Mouse (Mus musculus) limb, embryonic 13.5 days (tissue): Measurements from ENCODE around the gene Meaf6. TPM values are rescaled to one million over a fixed set of nuclear protein-coding genes. Genes with fewer than 3 reads are reported as not detected.

Experiments used
- ATAC-seq: fragments of 200-750 bp; cut with Nextera tagmentation; 2 replicates; pipeline ENCODE4 v1.8.0; 2017; ENCODE audit warnings: low read depth, moderate number of reproducible peaks, moderate TSS enrichment; ENCODE audit not compliant: low FRiP score
- H3K27ac ChIP-seq: fragments of 300-500 bp; sonication (generic); 2 replicates; pipeline ENCODE4 v1.5.1; 2015; ENCODE audit warnings: inconsistent platforms, mild to moderate bottlenecking, moderate library complexity
- H3K27me3 ChIP-seq: fragments of 300-500 bp; sonication (generic); 2 replicates; pipeline ENCODE4 v1.6.1; 2015; ENCODE audit warnings: mild to moderate bottlenecking, inconsistent platforms
- H3K36me3 ChIP-seq: fragments of 300-500 bp; sonication (generic); 2 replicates; pipeline ENCODE4 v1.6.1; 2015; ENCODE audit warnings: inconsistent platforms, mild to moderate bottlenecking, moderate library complexity
- H3K4me1 ChIP-seq: fragments of 300-500 bp; sonication (generic); 2 replicates; pipeline ENCODE4 v1.6.1; 2015; ENCODE audit warnings: inconsistent platforms
- H3K4me2 ChIP-seq: fragments of 300-500 bp; sonication (generic); replicated peaks from 2 replicates; pipeline ENCODE4 v1.6.1; 2015; ENCODE audit warnings: inconsistent platforms, mild to moderate bottlenecking, moderate library complexity
- H3K4me3 ChIP-seq: fragments of 300-500 bp; sonication (generic); 2 replicates; pipeline ENCODE4 v1.5.1; 2015; ENCODE audit warnings: moderate library complexity, mild to moderate bottlenecking, inconsistent platforms
- H3K9ac ChIP-seq: fragments of 300-500 bp; sonication (generic); 2 replicates; pipeline ENCODE4 v1.6.1; 2015; ENCODE audit warnings: mild to moderate bottlenecking, inconsistent platforms
- H3K9me3 ChIP-seq: fragments of 300-500 bp; sonication (generic); 2 replicates; pipeline ENCODE4 v1.6.1; 2016; ENCODE audit warnings: inconsistent platforms
- WGBS: fragments of 180-500 bp; shearing (Covaris S2); methylation state at CpG from one replicate; pipeline ENCODE4 v1.1.7; 2015; 5-methylcytosine and 5-hydroxymethylcytosine counted together
- polyA plus RNA-seq: library from polyadenylated mRNA; unstranded; fragments of >200 nt; fragmentation: Nextera tagmentation; extraction: Ambion mirVana; gene quantifications from 2 replicates; pipeline ENCODE4 v1.2.1, GENCODE M21; 2015

Gene Meaf6
- 67.8 and 69.8 TPM in 2 replicates for polyA plus RNA-seq

DNA sequence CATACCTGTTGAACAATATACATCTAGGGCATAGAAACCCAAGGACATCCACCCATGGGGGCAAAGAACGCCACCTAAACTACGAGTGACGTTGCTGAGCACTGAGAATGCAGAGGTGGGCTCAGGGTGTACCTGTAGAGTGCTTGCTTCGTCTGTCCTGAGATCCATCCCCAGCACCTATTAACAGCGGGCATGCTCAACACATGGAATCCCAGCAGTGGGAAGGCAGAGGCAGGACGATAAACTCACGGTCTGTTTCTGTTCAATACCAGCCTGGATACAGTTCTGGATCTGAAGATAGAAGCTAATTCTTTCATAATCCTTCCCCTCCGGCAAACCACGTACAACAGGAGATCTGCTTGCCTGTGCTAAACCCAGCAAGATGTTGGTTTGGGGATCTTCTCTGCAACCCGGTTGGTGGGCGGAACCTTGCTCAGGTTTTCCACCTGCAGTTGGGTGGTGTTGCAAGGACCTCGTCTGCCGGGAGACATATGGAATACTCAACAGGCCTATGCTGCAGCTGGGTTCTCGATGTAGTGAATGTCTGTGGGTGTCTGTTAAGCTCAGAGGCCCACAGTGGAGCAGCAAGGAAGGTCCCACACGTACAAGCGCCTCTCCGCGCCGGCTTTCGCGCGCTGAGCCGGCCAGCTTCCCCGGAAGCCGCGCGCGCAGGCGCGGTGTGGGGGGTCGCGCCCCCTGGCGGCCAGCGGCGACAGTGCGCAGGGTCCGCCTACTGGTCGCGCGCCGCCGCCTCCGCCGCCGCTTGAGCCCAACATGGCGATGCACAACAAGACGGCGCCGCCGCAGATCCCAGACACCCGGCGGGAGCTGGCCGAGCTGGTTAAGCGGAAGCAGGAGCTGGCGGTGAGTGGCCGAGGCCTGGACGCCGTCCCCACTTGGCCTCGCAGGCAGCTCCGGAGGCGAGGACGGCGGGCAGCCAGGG, at the start of gene Meaf6:
TSS of gene Meaf6 (plus strand) at position 732 of the 943 bp plus-strand sequence.
- Histone ChIP-seq H3K9me3 (no peaks in the 10 kb centered on the region), H3K4me2 (peak within 1 kb of the TSS; percentile 84), H3K36me3 (peaks cover 34% of the 10 kb centered on the region), H3K4me1 (peaks cover 15% of the 10 kb centered on the region), H3K27ac (peak within 1 kb of the TSS; percentile 96), H3K27me3 (no peaks in the 10 kb centered on the region), H3K4me3 (peak within 1 kb of the TSS; percentile 85), H3K9ac (peak within 1 kb of the TSS; percentile 90)
- WGBS, result 2% methylated on average over 63 of the region's 63 CpGs
- peak; percentile 92 for ATAC-seq

DNA sequence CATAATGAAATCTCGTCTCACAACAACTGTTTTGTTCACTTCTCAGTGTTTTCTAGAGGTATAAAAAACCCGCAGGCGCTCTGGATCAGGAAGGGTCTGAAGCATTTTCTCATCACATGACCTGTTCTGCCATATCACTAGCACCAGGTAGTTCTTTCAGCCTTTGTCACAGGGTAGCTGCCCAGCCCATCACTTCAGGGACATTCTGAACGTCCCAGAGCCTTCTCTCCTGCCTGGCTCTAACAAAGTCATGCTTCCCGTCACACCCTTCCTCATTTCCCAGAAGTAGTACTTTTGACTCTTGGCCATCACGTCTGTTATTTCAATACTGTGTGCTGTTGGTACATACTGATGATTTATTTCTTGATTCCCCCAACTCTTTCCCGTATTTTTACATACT, 40.5 kb upstream of the Meaf6 start:
- 84% methylated on average over 7 of the region's 7 CpGs for WGBS
- no peaks in the 10 kb centered on the region for H3K27me3 ChIP-seq
- no peak overlapping the region for H3K9ac ChIP-seq
- H3K9me3 ChIP-seq, result no peaks in the 10 kb centered on the region
- no peak overlapping the region for H3K4me3 ChIP-seq
- no peak overlapping the region for H3K4me2 ChIP-seq
- H3K4me1 ChIP-seq, result no peaks in the 10 kb centered on the region
- peaks cover 96% of the 10 kb centered on the region for H3K36me3 ChIP-seq
- no peak overlapping the region for H3K27ac ChIP-seq
- no peak for ATAC-seq

DNA sequence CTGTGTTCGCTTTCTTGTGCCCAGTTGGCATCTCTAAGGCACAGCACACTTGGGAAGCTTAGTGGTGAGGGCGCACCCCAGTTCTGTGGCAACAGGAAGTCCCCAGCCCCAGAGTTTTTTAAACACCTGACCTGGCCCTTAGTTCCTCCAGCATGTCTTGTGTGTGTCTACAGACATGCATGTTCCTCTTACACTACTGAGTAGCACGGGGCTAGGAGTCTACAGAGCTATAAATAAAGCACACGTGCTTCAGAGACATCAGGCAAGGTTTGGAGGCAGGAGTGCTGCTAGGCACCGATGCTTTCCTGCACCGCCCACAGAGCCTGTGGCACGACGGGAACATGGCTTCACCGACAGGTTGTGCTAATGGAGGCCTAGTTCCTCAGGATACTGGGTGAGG, 29.5 kb upstream of the Meaf6 start:
- H3K27ac ChIP-seq, result no peak overlapping the region
- no peak overlapping the region for H3K4me2 ChIP-seq
- H3K4me3 ChIP-seq, result no peak overlapping the region
- H3K9me3 ChIP-seq, result no peaks in the 10 kb centered on the region
- no peaks in the 10 kb centered on the region for H3K27me3 ChIP-seq
- peaks cover 58% of the 10 kb centered on the region for H3K36me3 ChIP-seq
- H3K4me1 ChIP-seq, result peaks cover 24% of the 10 kb centered on the region
- ATAC-seq, result no peak
- WGBS, result 85% methylated on average over 9 of the region's 9 CpGs
- no peak overlapping the region for H3K9ac ChIP-seq

DNA sequence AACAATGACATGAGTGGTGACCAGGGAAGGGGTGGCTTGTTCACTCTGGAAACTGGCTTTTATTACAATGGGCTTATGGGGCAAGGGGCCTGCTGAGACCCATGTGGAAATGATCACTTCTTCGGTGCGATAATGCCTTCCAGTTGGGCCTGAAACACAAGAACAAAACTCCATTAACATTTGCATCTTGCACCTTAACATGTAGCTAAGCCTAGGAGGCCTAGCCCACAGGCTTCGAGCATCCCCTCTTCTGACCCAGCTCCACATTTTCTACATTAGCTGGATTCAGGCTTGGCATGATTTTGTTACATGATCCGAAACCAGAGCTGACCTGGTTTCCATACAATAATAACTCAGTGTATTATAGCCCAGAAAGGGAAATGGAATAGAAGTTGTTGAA, 28.5 kb upstream of the Meaf6 start:
- Histone ChIP-seq H3K4me3 (no peak overlapping the region), H3K9ac (no peak overlapping the region; the same call in 1 of the 2 replicates), H3K27ac (no peak overlapping the region; the same call in 1 of the 2 replicates), H3K9me3 (no peaks in the 10 kb centered on the region), H3K4me1 (peaks cover 24% of the 10 kb centered on the region), H3K27me3 (no peaks in the 10 kb centered on the region), H3K4me2 (no peak overlapping the region), H3K36me3 (peaks cover 48% of the 10 kb centered on the region)
- no peak for ATAC-seq
- 21% methylated on average over 4 of the region's 4 CpGs for WGBS

DNA sequence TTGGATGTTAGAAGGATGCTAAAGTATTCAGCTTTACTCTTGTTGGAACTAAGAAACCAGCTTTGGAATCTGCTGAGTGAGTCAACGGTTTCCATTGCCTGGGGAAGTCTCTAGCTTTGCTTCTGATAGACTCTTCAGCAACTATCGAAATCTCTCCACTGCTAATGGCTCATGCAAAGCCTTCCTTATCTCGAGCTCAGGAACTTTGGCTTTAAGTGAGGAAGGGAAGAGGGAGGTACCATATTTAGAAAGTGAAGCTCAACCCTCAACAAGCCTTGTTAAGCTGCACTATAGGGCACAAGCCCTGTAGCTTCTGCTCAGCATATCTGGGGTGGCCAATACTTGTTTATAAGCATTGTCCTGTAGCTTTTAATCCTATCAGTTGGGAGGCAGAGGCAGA, 27.7 kb upstream of the Meaf6 start:
- Histone ChIP-seq H3K9ac (no peak overlapping the region), H3K36me3 (peaks cover 40% of the 10 kb centered on the region), H3K27me3 (no peaks in the 10 kb centered on the region), H3K27ac (no peak overlapping the region; the same call in 1 of the 2 replicates), H3K9me3 (no peaks in the 10 kb centered on the region), H3K4me2 (no peak overlapping the region), H3K4me1 (peaks cover 24% of the 10 kb centered on the region), H3K4me3 (no peak overlapping the region)
- 35% methylated on average over 3 of the region's 3 CpGs for WGBS
- ATAC-seq, result no peak

DNA sequence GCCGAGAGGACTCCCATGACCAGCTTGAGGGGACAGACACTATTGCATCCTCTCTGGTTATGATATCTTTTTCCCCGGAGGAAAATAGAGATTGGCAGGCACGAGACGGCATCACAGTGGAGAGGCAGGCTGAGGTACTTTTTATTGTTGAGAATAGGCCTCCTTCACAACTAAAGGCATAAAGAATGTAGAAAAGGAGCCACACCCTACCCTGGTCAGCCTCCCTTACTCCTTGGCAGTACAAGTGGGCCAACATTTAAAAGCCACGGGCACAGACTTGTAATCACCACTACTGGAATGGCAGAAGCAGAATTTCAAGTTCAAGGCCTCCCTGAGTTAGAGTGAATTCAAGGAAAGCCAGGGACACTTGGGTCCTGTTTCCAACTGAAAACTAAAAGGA, 26.9 kb upstream of the Meaf6 start:
- H3K27ac ChIP-seq, result no peak overlapping the region

DNA sequence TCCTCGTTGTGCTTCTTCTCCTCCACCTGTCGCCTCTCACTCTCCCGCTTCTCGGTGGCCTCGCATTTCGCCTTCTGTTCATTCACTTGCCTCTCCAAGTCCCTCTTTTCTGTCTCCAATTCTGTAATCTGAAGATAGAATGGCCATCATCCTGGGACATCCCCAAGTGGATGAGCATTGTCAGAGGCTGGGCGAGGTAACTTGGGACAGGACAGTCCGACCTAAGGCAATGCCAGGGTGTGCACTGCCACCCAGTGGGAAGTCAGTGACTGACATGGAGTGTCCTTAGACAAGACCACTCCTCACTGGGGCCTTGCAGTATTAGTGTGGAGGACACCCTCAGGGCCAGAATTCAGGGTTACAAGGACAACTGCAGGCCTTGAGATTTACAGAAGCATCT, 25.9 kb upstream of the Meaf6 start:
- H3K9me3 ChIP-seq, result no peaks in the 10 kb centered on the region
- H3K4me1 ChIP-seq, result peaks cover 24% of the 10 kb centered on the region
- no peak overlapping the region for H3K9ac ChIP-seq
- H3K36me3 ChIP-seq, result peaks cover 24% of the 10 kb centered on the region
- ATAC-seq, result peak; percentile 68; the same call in 1 of the 2 replicates
- H3K27ac ChIP-seq, result no peak overlapping the region
- 4% methylated on average over 8 of the region's 8 CpGs for WGBS
- no peak overlapping the region for H3K4me3 ChIP-seq
- H3K27me3 ChIP-seq, result peaks cover 7% of the 10 kb centered on the region
- H3K4me2 ChIP-seq, result peak overlapping the region; percentile 45

More for the DNA sequence above, 26.9 kb upstream of the Meaf6 start:
- Histone ChIP-seq H3K9ac (0 out of 2 replicates have a peak overlapping the region, but pooled peaks have one; percentile 15), H3K9me3 (no peaks in the 10 kb centered on the region), H3K4me2 (no peak overlapping the region), H3K4me3 (no peak overlapping the region), H3K36me3 (peaks cover 34% of the 10 kb centered on the region), H3K4me1 (peaks cover 24% of the 10 kb centered on the region), H3K27me3 (no peaks in the 10 kb centered on the region)
- ATAC-seq, result no peak
- 50% methylated on average over 5 of the region's 5 CpGs for WGBS

DNA sequence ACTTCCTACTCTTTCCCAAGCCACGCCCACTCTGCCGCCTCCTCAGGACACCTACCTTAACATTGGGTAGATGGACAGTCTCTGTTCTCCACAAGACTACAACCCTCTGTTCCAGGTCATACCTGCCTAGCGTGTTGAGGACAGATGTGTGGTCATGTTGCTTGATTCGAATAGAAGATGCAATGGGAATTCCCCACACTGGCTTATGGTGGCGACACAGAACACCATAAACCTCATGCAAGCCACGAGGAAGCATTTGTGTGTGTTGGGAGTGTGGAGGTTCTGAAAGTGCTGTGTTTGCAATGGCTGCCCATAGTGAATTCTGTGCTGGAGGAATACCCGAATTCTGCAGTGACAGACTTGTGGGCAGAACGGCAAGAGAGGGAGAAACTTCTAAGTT, 21.1 kb upstream of the Meaf6 start:
- no peak overlapping the region for H3K27ac ChIP-seq
- peaks cover 15% of the 10 kb centered on the region for H3K27me3 ChIP-seq
- 74% methylated on average over 8 of the region's 8 CpGs for WGBS
- peaks cover 12% of the 10 kb centered on the region for H3K4me1 ChIP-seq
- no peak overlapping the region for H3K4me2 ChIP-seq
- H3K9me3 ChIP-seq, result no peaks in the 10 kb centered on the region
- no peak overlapping the region for H3K9ac ChIP-seq
- peaks cover 7% of the 10 kb centered on the region for H3K36me3 ChIP-seq
- H3K4me3 ChIP-seq, result no peak overlapping the region
- no peak for ATAC-seq

DNA sequence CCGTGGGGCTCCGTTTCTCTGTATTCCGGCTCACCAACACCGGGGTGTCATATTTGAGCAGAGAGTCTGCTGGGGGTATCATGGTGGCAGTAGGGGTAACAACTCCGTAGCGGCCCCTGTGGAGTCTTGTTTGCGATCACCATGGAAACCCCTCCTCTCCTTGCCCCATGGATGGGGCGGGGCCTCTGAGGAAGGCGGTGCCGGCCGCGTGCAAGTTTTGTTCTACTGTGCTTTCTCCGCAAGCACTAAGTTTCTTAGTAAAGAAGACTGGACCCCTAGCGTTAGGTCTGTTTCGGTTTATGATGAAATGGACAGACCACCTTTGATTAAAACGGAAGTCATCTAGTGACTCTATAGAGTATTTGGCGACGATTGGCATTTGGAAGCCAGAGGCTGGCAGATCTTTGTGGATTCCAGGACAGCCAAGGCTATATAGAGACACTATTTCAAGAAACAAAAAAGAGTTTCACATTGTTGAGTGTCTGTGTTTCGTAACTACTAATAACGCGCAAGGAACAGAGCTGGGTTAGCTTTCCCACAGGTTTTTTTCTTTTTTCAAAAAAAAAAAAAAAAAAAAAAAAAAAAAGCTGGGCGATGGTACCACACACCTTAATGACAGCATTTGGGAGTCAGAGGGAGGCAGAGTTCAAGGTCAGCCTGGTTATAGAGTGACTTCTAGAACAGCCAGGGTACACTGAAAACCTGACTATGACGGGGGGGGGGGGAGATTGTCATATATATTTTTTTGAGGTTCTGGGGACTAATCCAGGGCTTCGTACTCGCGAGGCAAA, 19.2 kb upstream of the Meaf6 start, which contains the start of gene Dnali1:
TSS of gene Dnali1 (minus strand) at position 187 of the 791 bp plus-strand sequence.
- Histone ChIP-seq H3K9me3 (no peaks in the 10 kb centered on the region), H3K4me3 (peak within 1 kb of the TSS; percentile 92), H3K27ac (no peak within 1 kb of the TSS; the same call in 1 of the 2 replicates), H3K36me3 (peaks cover 25% of the 10 kb centered on the region), H3K4me1 (peaks cover 12% of the 10 kb centered on the region), H3K27me3 (peaks cover 15% of the 10 kb centered on the region), H3K4me2 (peak within 1 kb of the TSS; percentile 87), H3K9ac (peak within 1 kb of the TSS; percentile 94)
- 3% methylated on average over 26 of the region's 26 CpGs for WGBS
- ATAC-seq, result 0 out of 2 replicates have a peak, but pooled peaks have one; percentile 1

DNA sequence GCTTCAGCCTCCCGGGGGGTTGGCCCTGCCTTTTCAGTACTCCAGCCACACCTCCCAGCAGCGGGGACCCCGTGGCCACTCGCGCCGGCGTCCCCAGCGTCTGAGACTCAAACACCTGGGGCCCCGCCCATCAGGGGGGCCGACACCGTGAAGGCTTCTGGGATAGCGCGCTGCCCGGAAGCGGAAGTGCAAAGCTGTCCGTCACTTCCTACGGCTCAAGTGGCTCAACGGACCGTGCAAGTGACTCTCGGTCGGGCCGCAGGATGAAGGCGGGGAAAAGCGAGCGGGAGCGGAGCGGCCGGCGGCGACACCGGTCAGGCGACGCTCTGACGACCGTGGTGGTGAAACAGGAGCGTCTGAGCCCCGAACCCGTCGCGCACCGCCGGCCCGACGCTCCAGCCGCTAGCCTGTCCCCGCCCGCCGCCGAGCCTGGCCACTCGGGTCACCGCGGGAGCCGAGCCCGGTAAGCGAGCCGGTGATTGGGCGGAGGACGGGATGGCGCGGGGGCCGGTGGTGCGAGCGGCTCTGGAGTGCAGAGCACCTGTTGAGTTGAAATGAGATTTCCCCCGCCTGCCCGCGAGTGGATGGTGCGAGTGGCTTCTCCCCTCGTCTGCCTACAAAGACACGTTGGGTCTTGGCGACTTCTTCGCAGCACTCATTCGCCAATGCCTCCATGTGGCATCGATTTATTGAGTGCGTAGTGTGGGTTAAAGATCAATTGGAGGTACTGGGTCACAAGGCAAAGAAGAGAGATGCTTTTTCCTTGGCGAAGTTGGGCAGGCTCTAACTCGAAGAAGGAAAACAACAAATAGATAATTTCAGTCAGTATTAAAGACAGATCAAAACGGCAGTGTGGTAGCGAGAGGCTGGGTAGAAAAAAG, 18.2 kb upstream of the Meaf6 start, which contains the start of gene Snip1:
TSS of gene Snip1 (plus strand) at position 183 of the 881 bp plus-strand sequence.
- under 1% methylated on average over 78 of the region's 78 CpGs for WGBS
- peaks cover 15% of the 10 kb centered on the region for H3K27me3 ChIP-seq
- peak within 1 kb of the TSS; percentile 87 for H3K4me2 ChIP-seq
- H3K9ac ChIP-seq, result peak within 1 kb of the TSS; percentile 94
- no peak within 1 kb of the TSS; the same call in 1 of the 2 replicates for H3K27ac ChIP-seq
- H3K4me1 ChIP-seq, result peaks cover 12% of the 10 kb centered on the region
- peak; percentile 91 for ATAC-seq
- H3K9me3 ChIP-seq, result no peaks in the 10 kb centered on the region
- H3K36me3 ChIP-seq, result peaks cover 36% of the 10 kb centered on the region
- H3K4me3 ChIP-seq, result peak within 1 kb of the TSS; percentile 92

DNA sequence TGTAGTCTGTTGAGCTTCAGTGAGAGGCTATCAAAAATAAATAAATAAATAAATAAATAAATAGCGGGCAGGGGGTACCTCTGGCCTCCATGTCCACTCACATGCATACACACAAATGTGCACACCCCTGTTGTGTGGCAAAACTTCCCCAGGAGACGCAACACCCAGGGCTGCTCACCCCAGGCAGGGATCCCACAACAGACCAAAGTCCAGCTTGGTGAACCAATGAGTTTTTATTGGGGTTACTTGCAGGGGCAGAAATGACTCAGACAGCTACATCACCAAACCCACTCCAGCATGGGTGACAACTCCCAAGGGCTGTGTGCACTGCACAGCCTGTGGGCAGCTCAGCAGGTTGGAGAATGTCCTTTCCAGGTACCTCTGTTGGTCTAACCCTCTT, 7.2 kb upstream of the Meaf6 start:
- Histone ChIP-seq H3K27ac (no peak overlapping the region), H3K4me2 (no peak overlapping the region), H3K9me3 (no peaks in the 10 kb centered on the region), H3K9ac (no peak overlapping the region), H3K4me1 (no peaks in the 10 kb centered on the region), H3K36me3 (peaks cover 57% of the 10 kb centered on the region), H3K27me3 (no peaks in the 10 kb centered on the region), H3K4me3 (no peak overlapping the region)
- WGBS, result 83% methylated on average over 2 of the region's 2 CpGs
- no peak for ATAC-seq
